Mouse (Mus musculus): ENCODE measurements around the gene Nek1.

DNA sequence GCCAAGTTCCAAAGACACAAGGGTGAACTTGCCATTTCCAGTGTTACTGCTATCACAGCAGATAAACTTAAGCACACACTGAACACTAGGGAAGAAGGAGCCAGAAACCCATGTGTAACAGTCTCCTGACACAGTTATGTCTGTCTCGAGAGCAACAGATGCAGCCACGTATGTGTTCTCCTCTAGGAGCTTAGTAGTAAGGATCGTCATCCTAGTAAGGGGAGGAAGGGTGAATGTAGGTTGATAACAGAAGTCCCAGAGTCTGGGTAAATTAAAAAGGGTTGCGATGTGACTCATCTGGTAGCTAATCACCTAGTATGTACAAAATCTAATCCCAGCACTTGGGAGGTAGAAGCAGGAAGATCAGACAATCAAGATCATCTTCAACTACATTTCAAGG, 43.1 kb upstream of the Nek1 start:
- TF ChIP-seq CEBPB (IDR thresholded peaks at IDR 0.05; ENCODE audit: low read depth) (no peak), CTCF (IDR thresholded peaks at IDR 0.05; ENCODE audit: control insufficient read depth, insufficient read depth, insufficient read length) (no peak), MAX (IDR thresholded peaks at IDR 0.05) (no peak), MYOD1 (IDR thresholded peaks at IDR 0.05; ENCODE audit: control insufficient read depth, insufficient read length, low read depth) (no peak), USF1 (IDR thresholded peaks at IDR 0.05; ENCODE audit: low read depth) (no peak), MYOG (IDR thresholded peaks at IDR 0.05; ENCODE audit: control insufficient read depth, extremely low read depth, insufficient read length) (no peak), FOSL1 (IDR thresholded peaks at IDR 0.05; ENCODE audit: insufficient read depth, low read length, poor library complexity, severe bottlenecking) (no peak)
